Mouse (Mus musculus) lung, adult 10 weeks (tissue): Measurements from ENCODE around the gene Nrarp. TPM values are rescaled to one million over a fixed set of nuclear protein-coding genes. Genes with fewer than 3 reads are reported as not detected.

Experiments
- polyA plus RNA-seq: library from polyadenylated mRNA; stranded (reverse); fragments of 350-450 nt; fragmentation: Illumina TruSeq; extraction: RNeasy Lipid Tissue Mini Kit (QIAGEN cat#74804); gene quantifications from one replicate; pipeline ENCODE4 v1.2.3, GENCODE M21; 2014; ENCODE audit warnings: low read depth, low replicate concordance; ENCODE audit not compliant: insufficient read depth

Nrarp gene
- 28.7 TPM for polyA plus RNA-seq

DNA sequence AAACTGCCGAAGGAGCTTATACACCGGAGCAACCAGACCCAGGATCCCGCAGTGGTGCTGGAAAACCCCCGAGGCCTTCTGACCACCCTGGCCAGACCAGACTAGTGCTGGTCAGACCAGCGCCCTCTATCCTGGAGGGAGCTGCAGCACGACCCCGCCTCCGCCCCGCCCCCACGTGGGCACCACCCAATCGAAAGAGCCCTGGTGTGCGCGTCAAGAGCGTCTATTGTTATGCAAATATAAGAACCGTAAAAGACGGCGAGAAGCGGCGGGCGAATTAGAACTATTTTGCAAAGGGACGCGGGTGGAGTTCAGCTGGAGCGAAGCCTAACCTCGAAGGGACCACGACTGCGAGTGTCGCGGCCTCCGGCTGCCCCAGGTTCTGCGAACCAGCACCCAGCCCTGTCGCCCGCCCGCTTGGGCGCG is at the start of gene Nrarp:
TSS of gene Nrarp (plus strand) at position 281 of the 426 bp plus-strand sequence.

DNA sequence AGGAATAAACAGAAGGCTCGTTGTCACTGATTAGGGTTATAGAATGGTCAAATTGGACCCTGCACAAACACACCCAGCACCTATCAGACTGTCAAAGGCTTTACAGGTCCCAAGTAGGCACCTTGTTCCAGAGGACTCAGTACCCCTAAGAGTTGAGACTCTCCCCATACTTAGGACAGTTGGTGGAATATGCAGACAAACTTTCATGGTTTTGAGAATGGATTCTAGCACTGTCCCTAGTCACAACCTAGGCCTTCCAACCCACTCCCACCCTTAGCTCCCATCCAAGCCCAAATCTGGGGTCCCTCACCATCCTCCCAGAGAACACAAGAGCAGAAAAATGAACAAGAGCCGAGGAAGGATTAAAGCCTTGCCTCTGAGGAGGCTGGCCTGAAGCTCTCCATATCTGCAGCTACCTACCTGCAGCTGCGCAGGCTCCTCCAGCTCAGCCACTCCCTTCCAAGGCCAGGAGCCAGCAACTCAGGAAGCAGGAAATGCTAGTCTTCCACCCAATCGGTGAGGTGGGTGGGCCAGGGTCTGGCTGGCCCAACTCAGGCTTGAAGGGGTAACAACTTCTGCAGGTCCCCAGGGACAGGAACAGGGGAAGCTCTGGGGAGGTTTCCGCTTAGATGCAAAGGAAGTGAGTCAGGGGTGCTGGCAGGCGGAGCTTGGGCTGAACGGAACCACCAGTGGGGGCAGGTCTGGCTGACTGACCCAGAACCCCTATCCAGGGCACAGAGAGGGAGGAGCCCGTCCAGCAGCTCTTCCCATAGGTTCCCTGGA is 15.8 kb downstream of the Nrarp start, which contains the start of gene Tor4a:
TSS of gene Tor4a (minus strand) at position 715 of the 783 bp plus-strand sequence.

DNA sequence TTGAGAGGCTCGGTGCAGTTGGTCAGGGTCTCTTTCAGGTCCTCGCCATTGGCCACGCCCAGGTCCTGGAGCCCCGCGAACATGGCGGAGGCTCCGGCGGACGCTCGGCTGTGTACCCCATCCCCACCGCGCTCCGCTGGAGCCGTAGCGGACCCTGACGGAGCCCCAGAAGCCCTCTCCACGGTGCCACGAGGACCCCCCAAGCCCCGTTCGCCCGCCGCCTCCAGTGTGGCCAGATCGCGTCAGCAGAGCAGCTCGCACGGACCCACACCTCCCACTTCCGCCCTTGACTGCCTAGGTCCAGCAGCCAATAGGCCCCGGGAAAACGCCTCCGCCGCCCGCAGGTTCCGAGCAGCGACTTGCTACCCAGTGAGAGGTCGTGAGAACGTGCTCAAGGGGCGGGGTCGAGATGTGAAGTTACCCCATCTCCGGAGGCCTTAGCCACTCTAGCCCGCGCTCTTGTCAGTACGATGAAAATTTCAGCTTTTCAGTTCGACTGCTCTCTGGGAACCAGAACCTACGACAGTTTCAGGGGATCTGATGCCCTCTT is 30.6 kb downstream of the Nrarp start, which contains the start of gene Nelfb:
TSS of gene Nelfb (minus strand) at position 369 of the 550 bp plus-strand sequence.

DNA sequence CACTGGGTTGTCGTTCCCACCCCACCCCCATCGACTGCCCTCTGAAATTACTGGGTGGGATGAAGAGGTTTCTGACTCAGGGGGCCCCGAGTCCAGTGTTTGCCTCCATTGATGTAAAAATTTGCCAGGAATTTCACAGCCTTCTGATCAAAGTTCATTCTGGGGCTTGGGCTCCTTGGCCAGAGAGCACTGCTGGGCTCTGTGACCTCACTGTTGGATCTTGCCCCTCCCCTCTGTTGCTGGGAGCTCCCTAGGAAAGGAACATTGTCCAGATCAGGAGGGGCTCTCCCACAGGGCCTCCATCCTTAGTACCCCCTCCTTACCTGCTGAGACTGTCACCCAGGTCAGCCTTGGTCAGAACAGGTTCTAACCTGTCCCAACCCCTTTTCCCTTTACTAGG is 33.9 kb downstream of the Nrarp start, which contains the start of gene Stpg3:
TSS of gene Stpg3 (minus strand) at position 194 of the 400 bp plus-strand sequence.

DNA sequence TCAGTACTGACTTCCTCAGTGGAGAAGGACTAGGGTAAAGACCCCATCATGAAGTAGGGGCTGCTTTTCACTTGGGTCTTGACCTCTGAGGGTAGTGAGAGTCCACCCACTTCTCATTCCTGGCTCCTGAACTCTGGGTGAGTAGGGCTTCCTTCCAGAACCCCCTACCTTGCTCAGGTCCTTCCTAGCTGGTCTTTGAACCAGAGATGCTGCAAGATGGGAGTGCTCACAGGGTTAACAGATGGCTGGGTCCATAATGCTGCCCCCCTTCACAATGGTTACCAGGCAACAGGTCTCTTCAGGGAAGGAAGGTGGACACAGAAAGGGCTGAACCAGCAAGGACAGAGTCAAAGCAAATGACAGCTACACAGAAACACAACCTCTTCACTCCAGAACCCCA is 37.9 kb downstream of the Nrarp start, which contains the start of gene Fam166a:
TSS of gene Fam166a (plus strand) at position 301 of the 400 bp plus-strand sequence.

DNA sequence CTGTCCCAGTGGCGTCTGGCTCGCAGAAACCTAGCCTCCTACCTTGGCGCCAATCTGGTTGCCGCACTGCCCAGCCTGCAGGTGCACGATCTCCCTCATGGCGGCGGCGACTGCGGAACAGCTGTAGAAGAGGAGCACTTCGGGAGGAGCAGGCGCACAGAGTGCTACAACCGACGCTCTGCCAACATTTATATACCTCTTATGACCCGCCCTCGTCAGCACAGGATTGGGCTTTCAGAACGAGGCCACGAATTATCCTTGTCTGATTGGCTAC is 43.9 kb downstream of the Nrarp start, which contains the start of gene Tubb4b:
TSS of gene Tubb4b (minus strand) at position 211 of the 274 bp plus-strand sequence.

Other genes starting within 250 kb of the Nrarp start
- gene Arrdc1, start 245.5 kb upstream of the Nrarp start, polyA plus RNA-seq, result 58.3 TPM
- gene Zmynd19, start 231.0 kb upstream of the Nrarp start, polyA plus RNA-seq, result 11.7 TPM
- gene Dph7, start 218.4 kb upstream of the Nrarp start, polyA plus RNA-seq, result 12.6 TPM
- 58.2 TPM for gene Mrpl41, start 205.7 kb upstream of the Nrarp start, polyA plus RNA-seq
- 13.0 TPM for gene Pnpla7, start 204.7 kb upstream of the Nrarp start, polyA plus RNA-seq
- 29.3 TPM for gene Nsmf, start 126.4 kb upstream of the Nrarp start, polyA plus RNA-seq
- 2.4 TPM for gene Entpd8, start 100.5 kb upstream of the Nrarp start, polyA plus RNA-seq
- gene Noxa1, start 85.6 kb upstream of the Nrarp start, polyA plus RNA-seq, result 1.9 TPM
- gene Tor4a, start 16.1 kb downstream of the Nrarp start, polyA plus RNA-seq, result 18.3 TPM
- 41.8 TPM for gene Nelfb, start 30.7 kb downstream of the Nrarp start, polyA plus RNA-seq
- not detected for gene Stpg3, start 33.9 kb downstream of the Nrarp start, polyA plus RNA-seq
- not detected for gene Fam166a, start 38.0 kb downstream of the Nrarp start, polyA plus RNA-seq
- 379 TPM for gene Tubb4b, start 43.9 kb downstream of the Nrarp start, polyA plus RNA-seq
- not detected for gene Slc34a3, start 53.6 kb downstream of the Nrarp start, polyA plus RNA-seq
- gene Rnf224, start 56.0 kb downstream of the Nrarp start, polyA plus RNA-seq, result not detected
- 2.1 TPM for gene Rnf208, start 61.5 kb downstream of the Nrarp start, polyA plus RNA-seq
- gene Cysrt1, start 61.7 kb downstream of the Nrarp start, polyA plus RNA-seq, result 0.30 TPM
- gene AL732309.1, start 66.1 kb downstream of the Nrarp start, polyA plus RNA-seq, result 6.2 TPM
- 15.5 TPM for gene Tmem203, start 74.7 kb downstream of the Nrarp start, polyA plus RNA-seq
- 6.2 TPM for gene Tprn, start 81.9 kb downstream of the Nrarp start, polyA plus RNA-seq
- gene Ssna1, start 91.7 kb downstream of the Nrarp start, polyA plus RNA-seq, result 68.9 TPM
- gene Anapc2, start 91.7 kb downstream of the Nrarp start, polyA plus RNA-seq, result 38.0 TPM
- gene Tmem210, start 107.4 kb downstream of the Nrarp start, polyA plus RNA-seq, result not detected
- gene Lrrc26, start 109.2 kb downstream of the Nrarp start, polyA plus RNA-seq, result 22.2 TPM
- not detected for gene Grin1, start 138.4 kb downstream of the Nrarp start, polyA plus RNA-seq
- gene Man1b1, start 151.6 kb downstream of the Nrarp start, polyA plus RNA-seq, result 31.9 TPM
- 18.5 TPM for gene Dpp7, start 175.6 kb downstream of the Nrarp start, polyA plus RNA-seq
- 51.2 TPM for gene Uap1l1, start 184.9 kb downstream of the Nrarp start, polyA plus RNA-seq
- 1.0 TPM for gene Sapcd2, start 191.6 kb downstream of the Nrarp start, polyA plus RNA-seq
- gene Entpd2, start 215.1 kb downstream of the Nrarp start, polyA plus RNA-seq, result 7.6 TPM
- 69.7 TPM for gene Npdc1, start 218.6 kb downstream of the Nrarp start, polyA plus RNA-seq
- gene Fut7, start 242.5 kb downstream of the Nrarp start, polyA plus RNA-seq, result 1.7 TPM
- gene Abca2, start 247.9 kb downstream of the Nrarp start, polyA plus RNA-seq, result 9.0 TPM